Mouse (Mus musculus) Muller cell, postnatal 12 days (primary cell): ENCODE data around the gene Fbxl19.
"Not testable (repeated sequence)": the region's sequence is repeated elsewhere in the genome, so short reads cannot be mapped to it uniquely, and the experiment has no call there.

Source experiments
- DNase-seq: peaks from one replicate; pipeline ENCODE4 v3.0.0-alpha.2; 2015; ENCODE audit errors: inconsistent ontology term

The Fbxl19 gene

GRCm38 (mm10) chr7:127727898-127728297 lies 16.4 kb upstream of the Fbxl19 start:
- no peak for DNase-seq

- no peak for DNase-seq
Observed at GRCm38 (mm10) chr7:127730170-127730569, 14.2 kb upstream of the Fbxl19 start.

GRCm38 (mm10) chr7:127732066-127732465 lies 12.3 kb upstream of the Fbxl19 start, which contains the start of gene Ctf2:
Gene Ctf2, minus strand, starts transcription at chr7:127732166.
- DNase-seq = not testable (repeated sequence)

GRCm38 (mm10) chr7:127745251-127745651 lies 908 bp downstream of the Fbxl19 start:
- peak; percentile 98 for DNase-seq

GRCm38 (mm10) chr7:127745652-127746493 lies 1.5 kb downstream of the Fbxl19 start:
- DNase-seq = peak; percentile 99

GRCm38 (mm10) chr7:127746494-127747491 lies 2.5 kb downstream of the Fbxl19 start:
- DNase-seq = peak; percentile 37

GRCm38 (mm10) chr7:127747559-127748234 lies 3.4 kb downstream of the Fbxl19 start:
- no peak for DNase-seq

GRCm38 (mm10) chr7:127748235-127748560 lies 3.9 kb downstream of the Fbxl19 start:
- no peak for DNase-seq

- no peak for DNase-seq
Observed at GRCm38 (mm10) chr7:127750131-127751127, 6.1 kb downstream of the Fbxl19 start.

GRCm38 (mm10) chr7:127751619-127752018 lies 7.3 kb downstream of the Fbxl19 start:
- no peak for DNase-seq

- DNase-seq = no peak
Observed at GRCm38 (mm10) chr7:127752069-127752468, 7.7 kb downstream of the Fbxl19 start.

GRCm38 (mm10) chr7:127753158-127753557 lies 8.8 kb downstream of the Fbxl19 start:
- no peak for DNase-seq

GRCm38 (mm10) chr7:127753741-127754140 lies 9.4 kb downstream of the Fbxl19 start:
- no peak for DNase-seq

- DNase-seq = no peak
Observed at GRCm38 (mm10) chr7:127759716-127760115, 15.4 kb downstream of the Fbxl19 start.

GRCm38 (mm10) chr7:127760478-127760877 lies 16.1 kb downstream of the Fbxl19 start:
- DNase-seq = no peak

- DNase-seq = peak; percentile 56
Observed at GRCm38 (mm10) chr7:127761026-127761425, 16.7 kb downstream of the Fbxl19 start.

GRCm38 (mm10) chr7:127763642-127764041 lies 19.3 kb downstream of the Fbxl19 start:
- DNase-seq = no peak

- no peak for DNase-seq
Observed at GRCm38 (mm10) chr7:127765756-127766155, 21.4 kb downstream of the Fbxl19 start.

GRCm38 (mm10) chr7:127766851-127767609 lies 22.7 kb downstream of the Fbxl19 start:
- no peak for DNase-seq
